Mouse (Mus musculus): ENCODE results near the gene Fnbp1l. TPM values are rescaled to one million over a fixed set of nuclear protein-coding genes. Genes with fewer than 3 reads are reported as not detected.

Gene Fnbp1l
- polyA plus RNA-seq, 1 experiment from 2014 or later = 84.7 TPM

DNA sequence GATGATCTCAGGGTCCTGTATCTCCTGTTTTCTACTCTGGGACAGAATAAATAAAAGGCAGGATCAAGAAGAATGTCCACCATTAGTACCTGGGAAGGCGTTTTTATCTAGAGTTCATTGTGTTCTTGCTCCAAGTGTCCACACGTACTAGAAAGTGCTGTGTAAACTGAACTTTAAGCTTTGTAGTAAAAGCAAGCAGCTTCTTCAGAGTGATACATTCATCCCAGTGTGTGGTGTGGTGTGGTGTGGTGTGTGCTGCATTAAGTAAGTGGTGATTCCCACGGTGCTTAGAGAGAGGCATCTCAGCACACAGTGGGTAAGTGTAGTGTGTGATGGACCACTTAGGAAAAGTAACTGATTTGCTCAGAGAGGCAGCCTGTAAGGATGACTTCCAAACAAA lies 91.0 kb downstream of the Fnbp1l start:
- no peaks in the 10 kb centered on the region for H3K4me1 ChIP-seq (ENCODE audit: control insufficient read depth, insufficient read depth, low read length)
- no peaks in the 10 kb centered on the region for H3K27me3 ChIP-seq (ENCODE audit: control insufficient read depth, insufficient read depth, low read length)
- no peak overlapping the region for H3K4me2 ChIP-seq (replicated peaks; ENCODE audit: low read depth, low read length)
- no peaks in the 10 kb centered on the region for H3K36me3 ChIP-seq (ENCODE audit: control insufficient read depth, insufficient read depth, low read length)
- no peak overlapping the region for H3K27ac ChIP-seq (ENCODE audit: low read length)
- no peak overlapping the region for H3K9ac ChIP-seq (replicated peaks; ENCODE audit: low read depth, low read length)
- H3K9me3 ChIP-seq (ENCODE audit: control insufficient read depth, low read depth, low read length) = no peaks in the 10 kb centered on the region
- no peak overlapping the region for H3K4me3 ChIP-seq (ENCODE audit: low read depth, low read length)
- WGBS = 71% methylated on average over 3 of the region's 3 CpGs
- ATAC-seq (ENCODE audit: insufficient number of reproducible peaks, insufficient read depth, low FRiP score, low read depth) = no peak

DNA sequence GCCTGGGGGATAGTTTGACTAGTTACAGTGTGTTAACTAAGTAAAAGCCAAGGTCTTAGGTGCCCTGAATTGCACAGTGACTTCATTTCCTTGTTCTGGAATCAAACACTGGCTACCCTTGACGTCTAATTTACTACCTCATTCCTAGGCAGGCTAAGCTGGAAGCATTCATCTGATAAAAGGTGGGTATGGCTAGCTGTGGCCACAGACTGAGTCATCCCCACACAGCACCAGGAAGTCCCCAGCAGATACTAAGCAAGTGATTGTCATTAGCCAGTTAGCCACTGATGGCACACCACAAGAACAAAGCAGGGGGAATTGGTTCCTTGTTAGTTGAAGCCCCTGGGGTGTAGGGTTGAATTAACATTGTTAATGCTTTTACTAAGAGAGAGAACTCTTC lies 98.2 kb downstream of the Fnbp1l start:
- Histone ChIP-seq H3K9ac (replicated peaks; ENCODE audit: low read depth, low read length) (no peak overlapping the region), H3K9me3 (ENCODE audit: control insufficient read depth, low read depth, low read length) (no peaks in the 10 kb centered on the region), H3K4me2 (replicated peaks; ENCODE audit: low read depth, low read length) (no peak overlapping the region), H3K27me3 (ENCODE audit: control insufficient read depth, insufficient read depth, low read length) (no peaks in the 10 kb centered on the region), H3K27ac (ENCODE audit: low read length) (no peak overlapping the region), H3K4me1 (ENCODE audit: control insufficient read depth, insufficient read depth, low read length) (peaks cover 15% of the 10 kb centered on the region; the same call in 1 of the 2 replicates), H3K36me3 (ENCODE audit: control insufficient read depth, insufficient read depth, low read length) (no peaks in the 10 kb centered on the region), H3K4me3 (ENCODE audit: low read depth, low read length) (no peak overlapping the region)
- 57% methylated on average over 1 of the region's 1 CpGs for WGBS
- ATAC-seq (ENCODE audit: insufficient number of reproducible peaks, insufficient read depth, low FRiP score, low read depth) = no peak

DNA sequence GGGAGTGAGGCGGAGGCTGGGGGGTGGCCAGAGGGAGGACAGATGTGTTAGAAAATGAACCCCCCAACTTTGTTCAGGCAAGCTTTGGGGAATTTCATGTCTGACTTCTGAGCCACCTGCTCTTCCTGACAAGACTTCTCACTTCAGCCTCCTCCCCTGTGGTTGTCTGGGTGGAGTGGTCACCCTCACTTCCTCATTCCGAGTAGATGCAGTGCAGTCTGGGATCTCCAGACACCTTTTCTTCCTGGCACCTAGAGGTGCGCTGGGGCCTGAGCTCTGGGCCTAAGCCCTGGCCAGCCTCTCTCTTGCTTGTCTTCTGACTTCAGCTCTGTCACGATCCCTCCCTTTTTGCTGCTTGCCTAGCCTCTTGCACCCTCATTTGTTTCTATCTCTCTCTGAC lies 98.6 kb downstream of the Fnbp1l start:
- Histone ChIP-seq H3K9ac (replicated peaks; ENCODE audit: low read depth, low read length) (no peak overlapping the region), H3K36me3 (ENCODE audit: control insufficient read depth, insufficient read depth, low read length) (no peaks in the 10 kb centered on the region), H3K27me3 (ENCODE audit: control insufficient read depth, insufficient read depth, low read length) (no peaks in the 10 kb centered on the region), H3K4me1 (ENCODE audit: control insufficient read depth, insufficient read depth, low read length) (peaks cover 15% of the 10 kb centered on the region; the same call in 1 of the 2 replicates), H3K4me3 (ENCODE audit: low read depth, low read length) (no peak overlapping the region), H3K9me3 (ENCODE audit: control insufficient read depth, low read depth, low read length) (no peaks in the 10 kb centered on the region), H3K4me2 (replicated peaks; ENCODE audit: low read depth, low read length) (no peak overlapping the region), H3K27ac (ENCODE audit: low read length) (no peak overlapping the region)
- no peak for ATAC-seq (ENCODE audit: insufficient number of reproducible peaks, insufficient read depth, low FRiP score, low read depth)
- 87% methylated on average over 4 of the region's 4 CpGs for WGBS

DNA sequence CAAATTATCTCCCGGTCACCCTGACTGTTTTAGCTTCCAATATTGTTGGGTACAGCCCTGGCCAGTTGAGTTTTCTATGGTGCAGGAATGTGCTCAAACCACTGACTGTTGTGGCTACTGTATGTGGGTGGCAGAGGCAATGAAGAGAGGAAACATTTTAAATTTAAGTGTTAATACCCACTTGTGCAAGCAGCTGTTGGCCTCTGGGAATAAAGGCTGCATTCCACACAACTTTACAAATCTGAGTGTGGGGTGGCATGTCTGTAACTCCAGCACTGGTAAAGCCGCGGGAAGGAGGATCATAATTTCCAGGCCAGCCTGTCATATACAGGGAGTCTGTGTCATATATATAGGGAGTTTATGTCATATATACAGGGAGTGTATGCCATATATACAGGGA lies 99.2 kb downstream of the Fnbp1l start:
- H3K9me3 ChIP-seq (ENCODE audit: control insufficient read depth, low read depth, low read length) = no peaks in the 10 kb centered on the region
- peaks cover 15% of the 10 kb centered on the region for H3K4me1 ChIP-seq (ENCODE audit: control insufficient read depth, insufficient read depth, low read length)
- H3K36me3 ChIP-seq (ENCODE audit: control insufficient read depth, insufficient read depth, low read length) = no peaks in the 10 kb centered on the region
- H3K4me3 ChIP-seq (ENCODE audit: low read depth, low read length) = no peak overlapping the region
- ATAC-seq (ENCODE audit: insufficient number of reproducible peaks, insufficient read depth, low FRiP score, low read depth) = no peak
- WGBS = 84% methylated on average over 3 of the region's 3 CpGs
- H3K4me2 ChIP-seq (replicated peaks; ENCODE audit: low read depth, low read length) = no peak overlapping the region
- H3K27me3 ChIP-seq (ENCODE audit: control insufficient read depth, insufficient read depth, low read length) = no peaks in the 10 kb centered on the region
- no peak overlapping the region for H3K9ac ChIP-seq (replicated peaks; ENCODE audit: low read depth, low read length)
- no peak overlapping the region for H3K27ac ChIP-seq (ENCODE audit: low read length)

DNA sequence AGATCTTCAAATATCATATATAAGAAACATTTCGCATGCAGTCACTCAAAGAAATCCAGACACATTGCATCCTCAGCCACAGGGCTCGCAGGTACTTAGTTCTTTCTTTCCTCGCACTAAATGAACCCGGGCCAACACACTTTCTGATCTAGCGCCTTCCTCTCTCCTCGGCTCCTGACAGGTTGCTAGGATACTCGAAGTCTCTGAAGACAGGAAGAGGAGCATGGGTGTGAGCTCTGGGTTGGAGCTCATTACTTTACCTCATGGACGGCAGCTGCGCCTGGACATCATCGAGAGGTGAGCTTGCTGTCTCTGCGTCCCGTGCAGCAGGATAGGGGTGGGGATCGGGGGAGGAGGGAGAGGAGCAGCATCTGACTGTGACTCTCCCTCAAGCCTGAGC lies 100.4 kb downstream of the Fnbp1l start:
- WGBS = 46% methylated on average over 13 of the region's 13 CpGs
- Histone ChIP-seq H3K27me3 (ENCODE audit: control insufficient read depth, insufficient read depth, low read length) (no peaks in the 10 kb centered on the region), H3K36me3 (ENCODE audit: control insufficient read depth, insufficient read depth, low read length) (no peaks in the 10 kb centered on the region), H3K27ac (ENCODE audit: low read length) (no peak overlapping the region), H3K9me3 (ENCODE audit: control insufficient read depth, low read depth, low read length) (no peaks in the 10 kb centered on the region), H3K4me1 (ENCODE audit: control insufficient read depth, insufficient read depth, low read length) (peaks cover 15% of the 10 kb centered on the region), H3K9ac (replicated peaks; ENCODE audit: low read depth, low read length) (no peak overlapping the region), H3K4me3 (ENCODE audit: low read depth, low read length) (no peak overlapping the region), H3K4me2 (replicated peaks; ENCODE audit: low read depth, low read length) (no peak overlapping the region)
- ATAC-seq (ENCODE audit: insufficient number of reproducible peaks, insufficient read depth, low FRiP score, low read depth) = no peak; the same call in 1 of the 2 replicates

DNA sequence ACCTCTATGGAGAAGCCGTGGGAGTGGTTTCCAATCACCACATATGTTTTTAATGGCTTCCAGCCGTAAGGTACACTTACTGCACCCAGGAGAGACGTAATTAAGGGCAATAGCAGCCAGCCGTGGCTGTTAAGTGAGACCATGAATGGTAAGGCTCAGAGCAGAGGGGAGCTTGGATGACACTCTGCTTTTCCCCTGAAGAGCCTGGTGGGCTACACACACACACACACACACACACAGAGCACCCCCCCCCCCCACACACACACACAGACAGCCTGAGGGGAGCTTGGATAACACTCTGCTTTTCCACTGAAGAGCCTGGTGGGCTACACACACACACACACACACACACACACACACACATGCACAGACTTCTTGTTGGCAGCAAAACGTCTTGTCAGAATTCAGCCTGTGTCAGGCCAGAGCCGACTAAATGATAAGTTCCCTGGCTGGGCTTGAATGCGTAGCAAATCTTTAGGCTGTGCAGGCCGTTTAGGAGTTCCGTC lies 101.2 kb downstream of the Fnbp1l start:
- Histone ChIP-seq H3K36me3 (ENCODE audit: control insufficient read depth, insufficient read depth, low read length) (no peaks in the 10 kb centered on the region), H3K27ac (ENCODE audit: low read length) (no peak overlapping the region), H3K9me3 (ENCODE audit: control insufficient read depth, low read depth, low read length) (no peaks in the 10 kb centered on the region), H3K27me3 (ENCODE audit: control insufficient read depth, insufficient read depth, low read length) (no peaks in the 10 kb centered on the region), H3K9ac (replicated peaks; ENCODE audit: low read depth, low read length) (no peak overlapping the region), H3K4me2 (replicated peaks; ENCODE audit: low read depth, low read length) (no peak overlapping the region), H3K4me1 (ENCODE audit: control insufficient read depth, insufficient read depth, low read length) (peaks cover 15% of the 10 kb centered on the region), H3K4me3 (ENCODE audit: low read depth, low read length) (no peak overlapping the region)
- no peak for ATAC-seq (ENCODE audit: insufficient number of reproducible peaks, insufficient read depth, low FRiP score, low read depth)
- WGBS = 51% methylated on average over 9 of the region's 9 CpGs

DNA sequence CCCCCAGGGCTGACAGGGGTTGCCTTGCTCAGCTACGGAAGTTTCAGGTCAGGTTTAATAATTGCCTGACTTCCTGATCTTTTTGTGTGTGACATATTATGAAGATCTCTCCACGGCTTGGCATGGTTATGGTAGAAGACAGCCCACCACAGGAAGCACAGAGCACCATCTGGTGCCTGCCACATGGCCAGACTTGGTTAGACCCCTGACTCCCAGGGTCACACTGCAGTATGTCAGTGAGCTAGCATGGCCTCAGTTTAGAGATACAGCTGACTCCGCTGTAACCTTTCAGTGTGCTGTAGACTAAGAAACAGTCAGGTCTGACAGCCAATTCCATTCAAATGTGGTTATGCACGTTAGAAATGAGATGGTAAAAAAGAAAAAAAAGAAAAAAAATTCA lies 101.8 kb downstream of the Fnbp1l start:
- H3K4me1 ChIP-seq (ENCODE audit: control insufficient read depth, insufficient read depth, low read length) = peaks cover 15% of the 10 kb centered on the region
- no peaks in the 10 kb centered on the region for H3K9me3 ChIP-seq (ENCODE audit: control insufficient read depth, low read depth, low read length)
- no peak for ATAC-seq (ENCODE audit: insufficient number of reproducible peaks, insufficient read depth, low FRiP score, low read depth)
- H3K9ac ChIP-seq (replicated peaks; ENCODE audit: low read depth, low read length) = no peak overlapping the region
- no peak overlapping the region for H3K4me3 ChIP-seq (ENCODE audit: low read depth, low read length)
- H3K27me3 ChIP-seq (ENCODE audit: control insufficient read depth, insufficient read depth, low read length) = no peaks in the 10 kb centered on the region
- H3K36me3 ChIP-seq (ENCODE audit: control insufficient read depth, insufficient read depth, low read length) = no peaks in the 10 kb centered on the region
- H3K27ac ChIP-seq (ENCODE audit: low read length) = no peak overlapping the region
- 61% methylated on average over 4 of the region's 4 CpGs for WGBS
- no peak overlapping the region for H3K4me2 ChIP-seq (replicated peaks; ENCODE audit: low read depth, low read length)

DNA sequence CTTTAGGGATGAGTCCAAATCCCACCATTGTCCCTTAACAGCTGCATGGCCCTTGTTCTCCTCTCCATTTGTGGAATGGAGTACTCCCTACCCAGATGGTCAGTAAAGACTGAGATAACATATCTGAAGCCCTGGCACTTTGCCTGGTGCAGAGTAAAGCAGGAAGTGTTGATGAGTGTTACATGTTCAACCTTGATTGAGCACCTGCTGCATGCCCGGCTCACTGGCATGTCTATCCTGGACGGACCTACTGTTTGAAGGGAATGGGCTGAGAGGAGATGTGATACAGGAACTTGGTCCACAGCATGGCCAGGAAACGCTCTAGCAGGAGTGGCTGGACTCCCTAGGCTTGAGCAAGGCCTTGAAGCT lies 103.2 kb downstream of the Fnbp1l start:
- ATAC-seq (ENCODE audit: insufficient number of reproducible peaks, insufficient read depth, low FRiP score, low read depth) = no peak
- no peak overlapping the region for H3K27ac ChIP-seq (ENCODE audit: low read length)
- no peak overlapping the region for H3K4me3 ChIP-seq (ENCODE audit: low read depth, low read length)
- no peaks in the 10 kb centered on the region for H3K9me3 ChIP-seq (ENCODE audit: control insufficient read depth, low read depth, low read length)
- H3K4me1 ChIP-seq (ENCODE audit: control insufficient read depth, insufficient read depth, low read length) = peaks cover 15% of the 10 kb centered on the region
- no peaks in the 10 kb centered on the region for H3K27me3 ChIP-seq (ENCODE audit: control insufficient read depth, insufficient read depth, low read length)
- H3K9ac ChIP-seq (replicated peaks; ENCODE audit: low read depth, low read length) = no peak overlapping the region
- H3K4me2 ChIP-seq (replicated peaks; ENCODE audit: low read depth, low read length) = no peak overlapping the region
- no peaks in the 10 kb centered on the region for H3K36me3 ChIP-seq (ENCODE audit: control insufficient read depth, insufficient read depth, low read length)
- 90% methylated on average over 3 of the region's 3 CpGs for WGBS

DNA sequence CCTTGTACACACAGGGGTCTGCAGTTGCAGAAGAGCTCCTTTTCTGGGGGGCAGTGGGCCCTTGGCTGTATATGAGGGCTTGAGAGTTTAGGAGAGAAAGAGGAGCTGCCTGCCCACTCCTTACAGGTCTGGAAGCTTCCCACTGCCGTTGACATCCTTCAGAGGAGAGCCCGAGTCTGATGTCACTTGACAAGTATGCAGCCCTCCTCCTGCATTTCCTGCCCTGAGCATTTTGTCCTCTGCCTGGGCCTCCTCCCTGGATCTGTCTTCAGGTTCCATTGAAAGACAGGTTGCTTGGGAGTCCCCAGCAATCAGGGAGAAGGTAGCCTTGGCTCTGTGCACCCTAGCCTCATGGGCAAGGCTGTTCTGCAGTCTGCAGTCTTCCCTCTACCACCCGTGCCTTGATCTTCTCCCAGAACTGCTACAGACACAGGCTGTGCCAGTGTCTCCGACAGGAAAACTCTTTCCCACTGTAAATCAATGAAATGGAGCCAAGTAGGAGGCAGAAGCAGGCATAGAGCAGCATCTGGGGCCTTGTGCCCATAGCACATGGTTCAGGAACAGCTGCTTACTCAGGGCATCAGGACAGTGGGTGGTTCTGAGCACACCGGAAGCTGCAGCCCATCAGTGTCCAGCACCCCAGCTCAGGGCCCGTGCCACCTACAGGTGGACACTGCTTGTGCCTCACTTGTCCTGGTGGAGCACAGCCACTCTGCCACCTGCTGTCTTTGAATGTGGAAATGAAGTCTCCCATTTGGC lies 103.8 kb downstream of the Fnbp1l start:
- H3K36me3 ChIP-seq (ENCODE audit: control insufficient read depth, insufficient read depth, low read length) = no peaks in the 10 kb centered on the region

More for the DNA sequence above, 103.8 kb downstream of the Fnbp1l start:
- ATAC-seq (ENCODE audit: insufficient number of reproducible peaks, insufficient read depth, low FRiP score, low read depth) = no peak
- Histone ChIP-seq H3K4me2 (replicated peaks; ENCODE audit: low read depth, low read length) (no peak overlapping the region), H3K9ac (replicated peaks; ENCODE audit: low read depth, low read length) (no peak overlapping the region), H3K9me3 (ENCODE audit: control insufficient read depth, low read depth, low read length) (no peaks in the 10 kb centered on the region), H3K4me1 (ENCODE audit: control insufficient read depth, insufficient read depth, low read length) (peaks cover 15% of the 10 kb centered on the region), H3K27me3 (ENCODE audit: control insufficient read depth, insufficient read depth, low read length) (no peaks in the 10 kb centered on the region), H3K4me3 (ENCODE audit: low read depth, low read length) (no peak overlapping the region), H3K27ac (ENCODE audit: low read length) (no peak overlapping the region)
- WGBS = 62% methylated on average over 6 of the region's 6 CpGs
